Mouse (Mus musculus) cerebellum, adult (tissue): ENCODE measurements around the gene Fggy.

ENCODE experiments used
- ATAC-seq: cut with Nextera tagmentation; 2 replicates; pipeline ENCODE4 v1.9.2; 2017; ENCODE audit warnings: mild to moderate bottlenecking, moderate library complexity, mixed read lengths; ENCODE audit not compliant: insufficient number of reproducible peaks, low FRiP score, low TSS enrichment

Gene Fggy

DNA sequence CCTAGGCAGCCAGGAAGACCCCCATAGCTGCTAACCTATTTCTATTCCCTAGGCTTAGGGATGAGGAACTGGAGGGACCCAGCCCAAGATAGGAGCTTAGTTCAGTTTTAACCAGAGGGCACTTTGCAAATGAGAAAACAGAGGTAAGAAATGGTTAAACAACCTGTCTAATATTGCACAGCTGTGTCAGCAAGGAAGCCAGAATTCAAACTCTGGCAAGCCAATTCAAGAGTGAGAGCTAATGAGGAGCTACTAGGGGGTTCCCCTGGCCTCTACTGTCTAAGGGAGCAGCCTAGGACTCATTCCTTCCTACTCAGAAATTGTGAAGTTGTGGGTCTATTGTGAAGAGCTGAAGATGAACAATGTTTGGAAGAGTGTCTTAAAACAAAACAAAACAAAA is 289.9 kb downstream of the Fggy start:
- ATAC-seq: no peak

DNA sequence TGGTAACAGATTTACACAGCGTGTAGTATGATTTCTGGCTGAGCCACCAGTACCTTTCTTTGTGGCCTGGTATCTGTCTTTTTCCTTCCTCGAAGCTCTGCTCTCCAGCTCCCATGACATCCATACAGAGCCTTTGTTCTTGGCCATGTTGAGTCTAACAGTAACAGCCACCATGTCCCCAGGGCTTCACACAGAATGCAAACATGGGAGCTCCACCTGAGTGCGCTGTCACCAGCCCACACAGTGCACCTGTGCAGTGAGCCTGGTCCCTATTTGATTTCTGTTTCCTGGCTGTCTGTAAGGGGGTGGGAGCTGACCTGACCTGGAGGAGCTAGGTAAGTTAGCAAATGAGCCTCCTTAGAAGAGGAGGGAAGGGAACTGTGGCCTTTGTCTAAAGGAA is 290.4 kb downstream of the Fggy start:
- ATAC-seq: no peak

DNA sequence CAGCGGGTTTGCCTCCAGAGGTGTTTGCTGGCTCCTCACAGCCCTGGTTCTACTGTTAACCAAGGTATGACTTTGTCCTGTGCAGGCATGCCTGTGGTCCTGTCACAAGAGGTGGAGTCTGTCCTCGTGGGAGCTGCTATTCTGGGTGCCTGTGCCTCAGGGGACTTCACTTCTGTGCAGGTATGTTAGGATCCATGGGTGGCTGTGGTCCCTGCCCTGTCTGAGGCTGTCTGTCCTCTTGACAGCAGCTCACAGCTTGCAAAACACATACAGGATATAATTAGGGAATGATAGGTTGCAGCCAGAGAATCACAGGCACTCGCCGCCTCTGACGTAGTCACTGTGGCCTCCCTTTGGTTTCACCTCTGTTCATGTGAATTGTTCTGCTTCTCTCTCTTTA is 292.2 kb downstream of the Fggy start:
- no peak for ATAC-seq

DNA sequence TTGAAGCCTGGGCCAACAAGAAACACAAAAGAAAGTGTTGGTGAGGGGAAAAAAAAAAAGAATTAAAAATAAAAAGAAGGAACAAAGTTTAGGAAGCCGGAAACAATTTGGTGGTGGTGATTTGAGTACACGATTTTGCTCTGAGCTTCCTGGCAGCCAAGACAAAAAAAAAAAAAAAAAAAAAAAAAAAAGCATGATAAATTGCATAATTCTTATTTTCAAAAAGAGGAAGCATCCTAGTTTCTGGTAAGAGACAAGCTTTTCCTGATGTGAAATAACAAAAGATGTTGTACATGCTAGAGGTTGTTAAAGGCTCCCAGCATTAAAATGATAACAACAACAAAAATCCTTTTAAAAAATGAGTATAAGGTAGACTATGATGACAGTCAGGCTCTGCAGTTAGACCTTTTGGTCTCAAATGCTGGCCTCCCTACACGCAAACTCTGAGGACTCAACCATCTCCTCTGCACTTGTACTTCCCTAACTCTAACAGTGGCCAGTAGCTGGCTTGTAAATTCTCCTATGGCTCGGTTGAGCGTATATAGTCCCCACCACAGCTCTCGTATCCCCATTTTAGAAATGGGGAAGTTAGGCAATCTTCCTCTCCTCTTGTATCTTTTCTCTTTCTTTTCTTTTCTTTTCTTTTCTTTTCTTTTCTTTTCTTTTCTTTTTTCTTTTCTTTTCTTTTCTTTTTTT is 292.9 kb downstream of the Fggy start:
- ATAC-seq: no peak

DNA sequence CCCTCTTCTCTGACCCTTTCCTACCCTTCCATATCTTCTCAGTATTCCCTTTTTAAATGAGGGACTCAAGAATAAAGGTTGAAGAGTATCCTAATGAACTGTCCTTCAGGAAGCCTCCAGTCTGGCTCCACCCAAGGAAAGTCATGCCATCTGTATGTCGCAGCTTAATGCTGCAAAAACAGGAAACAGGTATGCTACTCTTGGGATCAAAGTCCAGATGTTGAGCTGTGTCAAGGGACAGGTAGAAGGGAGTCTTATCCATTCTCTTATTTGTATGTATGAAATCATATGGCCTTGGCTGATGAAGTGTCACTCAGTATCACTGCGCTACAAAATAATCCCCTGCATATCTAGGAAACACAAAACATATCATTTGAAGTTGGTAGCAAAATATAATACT is 294.9 kb downstream of the Fggy start:
- no peak for ATAC-seq

DNA sequence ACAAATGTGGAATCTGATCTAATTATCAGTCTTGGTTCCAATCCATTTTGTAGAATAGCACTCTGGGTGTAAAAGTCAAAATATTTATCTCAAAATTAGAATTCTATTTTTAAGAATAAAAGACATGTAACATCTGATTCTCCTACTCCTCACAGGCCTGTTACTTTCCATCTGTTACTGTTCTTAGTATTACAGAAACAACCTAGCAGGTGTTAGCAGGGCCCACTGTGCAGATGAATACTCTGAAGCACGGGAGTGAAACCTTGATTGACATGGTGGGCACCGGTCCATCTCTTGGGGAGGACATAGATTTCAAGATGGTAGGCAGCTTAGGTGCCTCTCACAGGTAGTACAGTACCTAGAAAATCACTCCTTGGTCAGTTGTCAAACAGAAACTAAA is 298.7 kb downstream of the Fggy start:
- ATAC-seq: no peak

DNA sequence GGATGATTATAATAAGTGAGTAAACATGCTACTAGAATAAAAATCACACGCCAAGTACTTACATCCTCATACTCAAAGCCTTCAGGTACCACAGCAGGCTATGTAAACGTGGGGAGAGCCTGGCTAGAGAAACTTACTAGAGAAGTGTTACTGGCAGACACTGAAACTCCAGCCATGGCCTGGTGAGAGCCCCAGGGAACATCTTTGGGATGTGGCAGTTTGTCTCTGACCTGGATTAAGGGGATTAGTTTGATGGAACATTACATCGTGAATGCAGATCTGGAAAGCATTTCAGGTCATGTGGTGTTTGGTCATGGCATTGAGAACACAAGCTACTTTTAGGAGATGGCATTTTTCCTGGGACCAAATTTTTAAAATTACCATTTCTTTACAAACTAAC is 303.3 kb downstream of the Fggy start:
- ATAC-seq: no peak

DNA sequence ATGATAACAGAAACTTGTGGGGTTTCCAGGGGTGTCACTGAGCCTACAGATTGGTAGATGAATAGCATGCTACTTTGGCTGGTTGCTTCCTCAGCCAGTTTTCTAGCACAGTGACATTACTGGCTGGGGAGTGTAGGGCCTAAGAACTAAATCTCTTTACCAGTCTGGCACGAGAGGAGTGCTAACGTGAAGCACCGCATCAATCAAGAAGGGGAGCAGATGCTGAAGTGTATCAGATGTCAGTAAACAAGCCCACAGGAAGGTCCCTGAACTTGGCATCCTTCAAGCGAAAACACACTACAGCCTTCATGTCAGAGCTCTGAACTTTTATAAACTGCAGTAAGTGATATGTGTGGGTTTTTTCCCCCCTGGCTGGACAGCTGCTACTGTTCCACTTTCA is 303.8 kb downstream of the Fggy start:
- ATAC-seq: no peak

DNA sequence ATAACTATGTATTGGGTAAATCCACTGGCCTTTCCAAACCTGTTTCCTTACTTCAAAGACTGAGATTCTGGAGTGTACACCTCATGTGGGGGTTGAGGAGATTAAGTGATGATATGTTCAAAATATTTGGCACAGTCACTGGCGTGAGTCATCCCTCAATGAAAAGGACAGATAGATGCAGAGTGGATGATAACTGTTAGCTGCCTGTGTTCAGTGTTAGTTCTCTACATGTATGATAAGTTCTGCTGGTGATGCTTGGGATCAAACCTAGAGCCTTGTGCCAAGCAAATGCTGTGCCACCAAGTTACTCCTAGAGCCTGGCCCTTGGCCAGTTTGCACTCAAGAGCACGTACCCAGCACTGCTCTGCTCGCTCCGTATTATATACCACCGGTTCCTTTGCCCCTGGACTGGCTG is 304.4 kb downstream of the Fggy start:
- no peak for ATAC-seq

DNA sequence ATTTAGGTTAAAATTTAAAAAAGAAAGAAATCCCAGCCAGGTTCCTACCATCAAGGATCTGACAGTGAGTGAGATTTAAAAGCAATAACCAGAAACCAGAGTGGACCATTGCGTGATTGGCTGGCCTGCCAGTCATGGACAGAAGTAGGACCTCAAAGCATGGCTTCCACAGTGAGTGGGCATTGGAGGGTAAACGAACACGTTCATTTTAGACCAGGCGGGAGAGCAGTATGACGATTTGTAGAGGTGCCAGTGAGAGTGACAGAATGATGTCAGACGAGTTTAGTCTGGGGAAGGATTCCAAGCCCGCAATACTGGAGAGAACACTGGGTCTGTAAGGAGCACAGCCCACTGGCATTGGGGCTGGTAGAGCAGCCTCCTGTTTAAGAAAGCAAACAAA is 305.0 kb downstream of the Fggy start:
- no peak for ATAC-seq

DNA sequence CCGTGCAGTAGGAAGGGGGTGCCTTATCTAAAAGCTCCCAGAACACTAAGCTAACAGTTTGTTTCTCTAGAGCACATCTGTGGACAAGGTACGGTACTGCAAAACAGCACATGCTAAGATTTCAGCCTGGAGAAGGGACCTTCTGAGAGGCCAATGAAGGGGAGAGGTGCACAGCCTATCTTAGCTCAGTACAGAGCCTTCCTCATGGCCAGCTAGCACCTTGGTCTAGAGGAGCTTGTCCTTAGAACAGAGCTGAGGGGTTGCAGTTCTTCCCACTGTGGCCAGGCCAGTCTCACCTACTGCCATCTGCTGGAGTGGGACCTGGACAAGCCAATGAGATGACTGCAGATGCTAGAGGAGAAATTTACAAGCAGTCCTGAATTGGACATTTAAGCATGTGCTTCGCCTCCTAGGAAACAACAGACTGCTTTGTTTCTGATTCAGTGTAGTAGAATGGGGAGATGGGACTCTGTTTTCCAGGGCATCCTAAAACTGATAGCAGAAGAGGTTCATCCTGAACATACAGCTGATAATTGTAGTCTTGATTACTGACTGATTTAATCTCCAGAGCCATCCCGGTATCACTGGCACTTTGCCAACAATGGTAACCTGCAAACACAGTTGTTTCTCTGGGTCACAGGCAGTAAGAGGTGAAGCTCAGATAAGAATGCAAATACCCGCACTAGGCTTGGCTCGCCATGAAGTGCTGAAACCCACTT is 305.6 kb downstream of the Fggy start:
- no peak for ATAC-seq

DNA sequence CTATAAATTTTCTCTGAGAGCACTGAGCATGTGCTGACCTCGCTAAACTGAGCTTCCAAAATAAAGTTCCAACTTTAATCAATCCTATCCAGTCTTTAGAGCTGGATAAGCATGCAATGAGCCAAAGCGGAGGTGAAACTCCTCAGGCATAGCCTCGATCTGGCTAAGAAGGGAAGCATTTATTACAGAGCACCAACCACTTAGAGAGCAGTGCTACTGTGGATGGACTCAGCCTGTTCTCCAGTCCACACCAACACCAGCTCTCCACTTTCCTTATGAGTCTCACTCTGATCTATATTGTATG is 306.1 kb downstream of the Fggy start:
- ATAC-seq: no peak

DNA sequence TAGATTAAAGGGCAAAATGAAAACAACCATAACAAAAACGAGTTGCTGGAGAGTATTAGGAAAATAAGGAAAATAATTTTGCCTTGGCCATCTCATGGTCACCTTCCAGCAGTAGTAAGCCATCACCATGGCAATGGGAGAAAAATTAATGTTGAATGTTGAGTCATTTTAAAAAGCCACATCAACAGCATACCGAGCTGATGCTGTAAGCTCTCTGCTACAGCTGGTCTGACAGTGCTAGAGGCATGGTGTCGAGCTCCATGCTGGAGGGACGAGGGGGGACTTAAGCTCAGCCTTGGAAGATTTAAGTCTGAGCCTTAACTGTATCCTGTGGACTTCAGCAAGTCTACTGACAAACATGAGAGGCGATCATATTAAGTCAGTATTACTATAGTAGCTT is 307.9 kb downstream of the Fggy start:
- ATAC-seq: no peak

DNA sequence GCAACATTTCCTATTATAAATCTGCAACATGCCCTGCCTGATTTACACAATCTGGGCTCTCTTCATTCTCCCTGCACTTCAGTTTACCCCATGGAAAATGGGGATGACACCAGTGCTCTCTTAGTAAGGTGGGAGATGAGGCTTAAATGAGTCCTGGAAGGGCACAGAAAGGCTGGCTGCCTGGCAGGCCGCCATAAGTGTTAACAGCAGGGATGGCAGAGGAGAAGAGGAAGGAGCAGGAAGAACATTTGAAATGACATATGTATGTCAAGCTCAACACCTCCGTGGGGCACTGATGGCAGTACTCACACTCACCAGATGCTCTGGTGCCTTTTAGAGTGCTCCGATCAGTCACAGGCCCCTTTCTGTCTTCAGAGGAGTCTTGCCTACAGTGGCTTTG is 308.6 kb downstream of the Fggy start:
- no peak for ATAC-seq

DNA sequence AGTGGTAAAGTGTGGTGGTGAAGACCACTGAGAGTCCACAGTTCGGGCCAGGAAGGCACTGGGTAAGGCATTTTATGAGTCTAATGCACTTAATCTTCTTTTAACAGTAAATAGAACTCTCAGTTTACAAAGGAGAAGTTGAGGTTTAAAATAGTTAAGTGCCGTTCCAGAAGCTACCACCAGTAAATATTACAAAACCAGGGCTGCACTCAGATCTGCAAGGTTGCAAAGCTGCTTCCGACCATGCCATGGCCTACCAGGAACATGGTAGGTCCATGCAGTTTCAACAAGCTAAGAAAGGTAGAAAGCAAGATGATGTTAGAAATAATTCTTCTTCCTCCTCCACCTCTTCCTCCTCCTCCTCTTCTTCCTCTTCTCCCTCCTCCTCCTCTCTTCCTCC is 309.8 kb downstream of the Fggy start:
- ATAC-seq: no peak

DNA sequence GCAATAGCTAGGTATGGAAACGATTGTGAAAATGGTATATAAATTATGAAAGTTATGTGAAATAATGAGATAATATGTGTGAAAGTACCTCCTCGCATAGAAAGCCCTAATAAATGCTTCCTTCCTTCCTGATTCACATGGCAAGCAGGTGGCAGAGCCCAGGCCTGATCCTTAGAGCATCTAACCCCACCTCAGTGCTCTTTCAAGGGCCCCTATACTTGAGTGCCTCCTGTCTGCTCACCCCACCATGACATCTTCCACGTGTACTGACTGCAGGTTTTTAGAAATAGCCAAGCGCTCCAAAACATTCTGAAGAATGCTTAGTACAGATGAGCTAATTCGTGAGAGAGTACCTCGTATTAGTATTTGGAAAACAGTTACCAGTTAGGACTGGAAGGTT is 311.0 kb downstream of the Fggy start:
- no peak for ATAC-seq

DNA sequence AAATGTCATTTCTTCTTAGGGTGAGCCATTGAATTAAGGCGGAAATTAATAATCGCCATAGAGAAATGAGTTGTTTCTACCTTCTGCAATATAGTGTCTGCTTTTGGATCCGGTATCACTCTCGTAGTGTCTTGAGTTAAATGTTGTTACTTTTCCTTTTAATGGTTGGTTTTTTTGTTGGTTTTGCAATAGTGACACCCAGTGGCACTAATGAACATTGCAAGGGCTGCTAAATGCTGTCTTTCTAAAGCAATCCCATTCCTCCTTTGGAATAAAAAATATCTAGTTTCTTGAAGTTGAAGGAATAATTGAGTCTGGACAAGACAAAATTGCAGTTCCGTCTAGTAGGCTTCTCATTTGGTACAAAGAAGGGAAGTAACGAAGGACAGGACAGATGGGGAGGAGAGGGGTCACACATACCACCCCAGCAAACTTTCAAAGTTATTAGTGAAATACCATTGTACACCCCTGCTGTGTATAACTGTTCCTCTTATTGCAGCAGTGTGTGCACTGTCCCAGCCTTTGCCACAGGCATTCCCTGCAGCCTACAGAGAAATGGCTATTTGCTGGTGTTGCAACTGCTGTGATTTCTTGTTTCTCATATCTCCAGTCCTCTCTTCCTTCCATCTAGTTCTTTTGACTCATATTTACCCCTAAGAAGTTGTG is 314.0 kb downstream of the Fggy start:
- ATAC-seq: no peak

DNA sequence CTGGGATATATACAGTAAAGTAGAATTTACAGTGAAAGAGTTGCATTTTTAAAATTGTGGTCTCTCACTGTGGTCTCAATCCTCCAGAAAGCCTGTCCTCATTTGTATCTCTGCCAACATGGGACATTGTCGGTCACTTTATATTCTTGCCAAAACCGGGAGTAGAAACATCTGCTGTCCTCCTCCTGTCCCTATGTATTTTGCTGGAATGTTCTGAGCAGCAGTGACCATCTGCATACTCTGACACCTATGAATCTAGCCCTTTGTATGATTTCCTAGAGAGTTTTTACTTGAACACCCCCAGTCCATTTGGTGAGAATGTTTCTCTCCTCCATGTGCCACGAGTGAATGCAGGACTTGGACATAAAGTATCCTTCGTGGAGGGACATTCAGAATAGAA is 318.6 kb downstream of the Fggy start:
- no peak for ATAC-seq

DNA sequence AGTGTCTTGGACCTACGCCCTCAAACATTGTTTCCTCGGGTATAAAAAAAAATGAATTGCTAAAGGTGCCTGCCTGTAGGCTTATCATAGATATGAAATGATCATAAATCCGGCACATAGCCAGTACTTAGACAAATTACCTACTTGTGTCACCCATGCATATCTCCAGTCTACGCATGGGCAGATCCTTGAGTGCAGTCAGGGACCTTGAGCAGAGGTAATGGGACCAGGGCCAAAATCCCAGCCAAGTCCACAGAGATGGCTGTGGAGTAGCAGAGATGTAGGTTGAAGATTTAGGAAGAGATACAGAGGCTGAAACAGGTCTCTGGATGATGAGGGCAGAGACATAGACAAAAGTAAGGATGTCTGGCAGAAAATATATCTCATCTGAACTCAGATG is 320.1 kb downstream of the Fggy start:
- no peak for ATAC-seq

DNA sequence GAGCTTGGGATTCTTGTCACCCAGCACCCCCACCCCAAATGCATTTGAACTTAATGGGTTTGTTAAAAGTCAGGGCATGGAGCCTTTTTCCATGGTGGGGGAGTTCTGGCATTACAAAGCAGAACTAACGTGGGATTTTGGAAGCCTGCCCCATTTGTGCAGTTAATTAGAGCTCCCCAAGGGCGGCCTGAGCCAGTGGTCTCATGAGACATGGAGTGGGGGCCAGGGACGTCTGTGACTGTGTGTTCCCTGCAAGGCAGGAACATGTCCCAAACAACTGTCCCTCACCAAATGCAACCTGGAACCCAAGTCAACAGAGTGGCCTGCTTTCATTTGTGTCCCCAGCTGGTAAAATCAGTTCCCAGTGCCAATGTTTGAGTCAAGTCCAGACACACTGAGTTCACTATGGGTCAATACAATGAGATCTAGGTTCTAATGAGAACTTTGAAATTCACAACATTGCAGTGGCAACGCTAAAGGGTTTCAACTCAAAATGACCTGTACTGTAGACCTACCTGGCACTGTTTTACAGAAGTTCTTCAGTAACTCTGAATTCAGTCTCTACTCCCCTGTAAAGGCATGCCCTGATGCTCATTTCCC is 324.5 kb downstream of the Fggy start:
- no peak for ATAC-seq
